Mouse (Mus musculus) hindlimb bud, embryonic 11.5 days (tissue): ENCODE measurements around the gene Podnl1.
A peak's percentile ranks its signal among the peaks of the same experiment; 100 is the strongest.

Experiments
- DNase-seq: peaks from one replicate; pipeline ENCODE4 v3.0.0-alpha.2; 2012; ENCODE audit warnings: low read depth, low spot score; ENCODE audit errors: extremely low spot score

The Podnl1 gene

GRCm38 (mm10) chr8:84125656-84126055 is at the start of gene Podnl1:
Gene Podnl1, plus strand, starts transcription at chr8:84125989.
- no peak for DNase-seq

GRCm38 (mm10) chr8:84076412-84076811 is 49.4 kb upstream of the Podnl1 start:
- DNase-seq = no peak

GRCm38 (mm10) chr8:84076849-84077248 is 48.9 kb upstream of the Podnl1 start:
- no peak for DNase-seq

- DNase-seq = no peak
Measured at GRCm38 (mm10) chr8:84079206-84079605, 46.6 kb upstream of the Podnl1 start.

- DNase-seq = no peak
Measured at GRCm38 (mm10) chr8:84083829-84084241, 42.0 kb upstream of the Podnl1 start.

- no peak for DNase-seq
Measured at GRCm38 (mm10) chr8:84084341-84085115, 41.3 kb upstream of the Podnl1 start.

- DNase-seq = no peak
Measured at GRCm38 (mm10) chr8:84087156-84087555, 38.6 kb upstream of the Podnl1 start.

- DNase-seq = no peak
Measured at GRCm38 (mm10) chr8:84087821-84088220, 38.0 kb upstream of the Podnl1 start.

GRCm38 (mm10) chr8:84089277-84089676 is 36.5 kb upstream of the Podnl1 start:
- DNase-seq = no peak

- DNase-seq = no peak
Measured at GRCm38 (mm10) chr8:84090585-84090984, 35.2 kb upstream of the Podnl1 start.

- DNase-seq = no peak
Measured at GRCm38 (mm10) chr8:84096061-84096460, 29.7 kb upstream of the Podnl1 start.

- DNase-seq = no peak
Measured at GRCm38 (mm10) chr8:84098376-84098775, 27.4 kb upstream of the Podnl1 start.

- DNase-seq = no peak
Measured at GRCm38 (mm10) chr8:84101476-84102270, 24.1 kb upstream of the Podnl1 start.

- no peak for DNase-seq
Measured at GRCm38 (mm10) chr8:84103601-84104000, 22.2 kb upstream of the Podnl1 start.

GRCm38 (mm10) chr8:84104221-84104620 is 21.6 kb upstream of the Podnl1 start:
- DNase-seq = no peak

- DNase-seq = peak; percentile 99
Measured at GRCm38 (mm10) chr8:84104697-84105609, 20.8 kb upstream of the Podnl1 start, which contains the start of gene Dcaf15. Gene Dcaf15, minus strand, starts transcription at chr8:84104768.

- no peak for DNase-seq
Measured at GRCm38 (mm10) chr8:84105676-84106075, 20.1 kb upstream of the Podnl1 start.

GRCm38 (mm10) chr8:84106216-84107040 is 19.4 kb upstream of the Podnl1 start:
- DNase-seq = no peak

- DNase-seq = no peak
Measured at GRCm38 (mm10) chr8:84115646-84116045, 10.1 kb upstream of the Podnl1 start.

- no peak for DNase-seq
Measured at GRCm38 (mm10) chr8:84122151-84122550, 3.6 kb upstream of the Podnl1 start.
